Mouse (Mus musculus): ENCODE measurements at regions not wholly inside any gene's neighbourhood (a gene's known extent, or its start where the extent isn't known, plus 50 kb on each side); places are given as distances from the start of the nearest gene placed in this dataset.

GRCm38 (mm10) chr13:84345791-84346511 lies 123.9 kb downstream of the Tmem161b start:
- DNase-seq (ENCODE audit: low spot score) = no peak

- no peak for DNase-seq (ENCODE audit: low spot score)
Observed at GRCm38 (mm10) chr13:84346569-84346968, 124.5 kb downstream of the Tmem161b start.

GRCm38 (mm10) chr13:84347181-84347913 lies 125.3 kb downstream of the Tmem161b start:
- no peak for DNase-seq (ENCODE audit: low spot score)

GRCm38 (mm10) chr13:84347914-84348700 lies 126.0 kb downstream of the Tmem161b start:
- DNase-seq (ENCODE audit: low spot score) = peak; percentile 94

- no peak for DNase-seq (ENCODE audit: low spot score)
Observed at GRCm38 (mm10) chr13:84348701-84348975, 126.5 kb downstream of the Tmem161b start.

- DNase-seq (ENCODE audit: low spot score) = peak; percentile 35
Observed at GRCm38 (mm10) chr13:84349001-84349720, 127.1 kb downstream of the Tmem161b start.

- no peak for DNase-seq (ENCODE audit: low spot score)
Observed at GRCm38 (mm10) chr13:84349721-84350040, 127.6 kb downstream of the Tmem161b start.

GRCm38 (mm10) chr13:84350791-84351190 lies 128.7 kb downstream of the Tmem161b start:
- no peak for DNase-seq (ENCODE audit: low spot score)

GRCm38 (mm10) chr13:84356455-84356854 lies 134.4 kb downstream of the Tmem161b start:
- DNase-seq (ENCODE audit: low spot score) = no peak

GRCm38 (mm10) chr13:84360536-84360935 lies 138.4 kb downstream of the Tmem161b start:
- no peak for DNase-seq (ENCODE audit: low spot score)

- no peak for DNase-seq (ENCODE audit: low spot score)
Observed at GRCm38 (mm10) chr13:84364069-84364468, 142.0 kb downstream of the Tmem161b start.

- DNase-seq (ENCODE audit: low spot score) = no peak
Observed at GRCm38 (mm10) chr13:84365503-84365902, 143.4 kb downstream of the Tmem161b start.

- no peak for DNase-seq (ENCODE audit: low spot score)
Observed at GRCm38 (mm10) chr13:84366017-84366416, 143.9 kb downstream of the Tmem161b start.

- no peak for DNase-seq (ENCODE audit: low spot score)
Observed at GRCm38 (mm10) chr13:84366839-84367238, 144.7 kb downstream of the Tmem161b start.

- DNase-seq (ENCODE audit: low spot score) = no peak
Observed at GRCm38 (mm10) chr13:84368225-84368624, 146.1 kb downstream of the Tmem161b start.

- no peak for DNase-seq (ENCODE audit: low spot score)
Observed at GRCm38 (mm10) chr13:84374711-84375257, 152.7 kb downstream of the Tmem161b start.

GRCm38 (mm10) chr13:84375941-84376340 lies 153.8 kb downstream of the Tmem161b start:
- no peak for DNase-seq (ENCODE audit: low spot score)

- DNase-seq (ENCODE audit: low spot score) = no peak
Observed at GRCm38 (mm10) chr13:84378553-84379332, 156.6 kb downstream of the Tmem161b start.

GRCm38 (mm10) chr13:84391554-84391953 lies 169.5 kb downstream of the Tmem161b start:
- no peak for DNase-seq (ENCODE audit: low spot score)

GRCm38 (mm10) chr13:84398476-84399344 lies 176.6 kb downstream of the Tmem161b start:
- no peak for DNase-seq (ENCODE audit: low spot score)

All from urinary bladder, postnatal 14 days (tissue).